Mouse (Mus musculus) thymus, adult 2 months (tissue): ENCODE results near the gene Fam20a. TPM values are rescaled to one million over a fixed set of nuclear protein-coding genes. Genes with fewer than 3 reads are reported as not detected.

Source experiments
- DNase-seq: peaks from one replicate; pipeline ENCODE4 v3.0.0; 2021
- H3K27ac ChIP-seq: fragments of 200-500 bp; 2 replicates; pipeline ENCODE4 v1.5.1; 2012; ENCODE audit warnings: low read length, control low read depth; ENCODE audit not compliant: control insufficient read depth, insufficient read depth
- H3K27me3 ChIP-seq: fragments of 200-500 bp; 2 replicates; pipeline ENCODE4 v1.6.1; 2012; ENCODE audit warnings: mild to moderate bottlenecking, low read length, moderate library complexity, mixed read lengths; ENCODE audit not compliant: control insufficient read depth, insufficient read depth
- H3K36me3 ChIP-seq: fragments of 200-500 bp; 2 replicates; pipeline ENCODE4 v1.6.1; 2012; ENCODE audit warnings: mild to moderate bottlenecking, low read length, moderate library complexity; ENCODE audit not compliant: control insufficient read depth, insufficient read depth
- H3K4me1 ChIP-seq: fragments of 200-500 bp; replicated peaks from 2 replicates; pipeline ENCODE4 v1.6.1; 2012; ENCODE audit warnings: low read length; ENCODE audit not compliant: control insufficient read depth, insufficient read depth
- H3K4me3 ChIP-seq: fragments of 200-500 bp; 2 replicates; pipeline ENCODE4 v1.5.1; 2012; ENCODE audit warnings: mild to moderate bottlenecking, low read length, control low read depth, moderate library complexity; ENCODE audit not compliant: control insufficient read depth, insufficient read depth
- CTCF ChIP-seq: fragments of 200-500 bp; IDR thresholded peaks from 2 replicates; pipeline ENCODE4 v1.5.1; 2012; ENCODE audit warnings: mild to moderate bottlenecking, control low read depth, low read length, moderate library complexity, borderline replicate concordance; ENCODE audit not compliant: control insufficient read depth, poor library complexity, insufficient read depth; ENCODE audit errors: extremely low read depth
- POLR2A ChIP-seq: fragments of 200-500 bp; IDR thresholded peaks from 2 replicates; pipeline ENCODE4 v1.6.1; 2012; ENCODE audit warnings: mild to moderate bottlenecking, low read length, control low read depth, moderate library complexity; ENCODE audit not compliant: control insufficient read depth, poor library complexity, insufficient read depth; ENCODE audit errors: extremely low read depth
- WGBS: fragments of 180-500 bp; shearing (Covaris S2); methylation state at CpG from one replicate; pipeline ENCODE4 v1.1.7; 2018; 5-methylcytosine and 5-hydroxymethylcytosine counted together
- polyA plus RNA-seq: library from polyadenylated mRNA; depleted of rRNA; stranded (reverse); fragments of >200 nt; gene quantifications from 2 replicates; pipeline ENCODE4 v1.2.3, GENCODE M21; 2012

Fam20a gene
- polyA plus RNA-seq, 1 experiment = 3.2 TPM

DNA sequence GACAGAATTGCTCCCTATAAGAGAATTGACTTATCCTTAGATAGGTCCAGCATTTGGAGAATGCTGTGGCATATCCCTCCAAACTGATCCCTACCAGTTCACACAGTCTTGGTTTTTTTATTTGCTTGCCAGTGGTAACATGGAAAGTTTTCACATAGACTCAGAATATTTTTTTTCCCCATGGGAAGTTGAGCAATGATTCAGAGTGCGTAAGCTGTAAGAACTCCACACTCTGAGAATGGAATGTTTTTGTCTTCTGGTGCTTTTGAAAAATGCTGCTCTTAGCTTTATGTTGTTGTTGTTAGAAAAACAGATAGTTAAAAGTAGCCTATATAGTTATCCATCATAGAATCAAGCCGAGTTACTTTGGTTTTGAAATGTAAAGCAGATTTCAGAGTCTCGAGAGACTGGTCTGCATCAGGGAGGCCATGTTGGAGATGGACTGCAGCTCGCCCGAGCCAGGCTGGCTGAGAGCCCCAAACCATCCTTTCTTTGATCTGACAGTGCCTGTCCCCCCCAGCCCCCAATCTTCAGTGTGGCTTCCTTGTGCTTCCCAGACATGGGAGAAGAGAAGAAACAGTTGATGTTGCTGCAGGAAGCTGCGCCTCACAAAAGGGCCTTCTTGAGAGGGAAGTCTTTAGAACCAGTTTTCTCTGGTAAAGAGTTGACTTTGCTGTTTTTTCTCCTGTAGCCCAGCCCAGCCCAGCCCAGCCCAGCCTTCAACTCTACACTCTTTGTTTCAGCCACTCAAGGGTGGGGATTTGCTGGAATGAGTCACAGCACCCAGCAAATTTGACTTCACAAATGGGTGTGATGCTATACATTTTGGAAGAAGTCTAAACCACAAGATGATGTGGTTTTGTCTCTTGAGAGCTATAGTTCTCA is 50.7 kb downstream of the Fam20a start:
- 54% methylated on average over 6 of the region's 6 CpGs for WGBS
- DNase-seq = no peak
- no peak overlapping the region for H3K4me3 ChIP-seq
- peaks cover 34% of the 10 kb centered on the region for H3K36me3 ChIP-seq
- H3K27me3 ChIP-seq = no peaks in the 10 kb centered on the region
- H3K27ac ChIP-seq = peak overlapping the region; percentile 25; the same call in 1 of the 2 replicates
- H3K4me1 ChIP-seq = peaks cover 6% of the 10 kb centered on the region
- no peak for TF ChIP-seq POLR2A
- no peak for TF ChIP-seq CTCF

DNA sequence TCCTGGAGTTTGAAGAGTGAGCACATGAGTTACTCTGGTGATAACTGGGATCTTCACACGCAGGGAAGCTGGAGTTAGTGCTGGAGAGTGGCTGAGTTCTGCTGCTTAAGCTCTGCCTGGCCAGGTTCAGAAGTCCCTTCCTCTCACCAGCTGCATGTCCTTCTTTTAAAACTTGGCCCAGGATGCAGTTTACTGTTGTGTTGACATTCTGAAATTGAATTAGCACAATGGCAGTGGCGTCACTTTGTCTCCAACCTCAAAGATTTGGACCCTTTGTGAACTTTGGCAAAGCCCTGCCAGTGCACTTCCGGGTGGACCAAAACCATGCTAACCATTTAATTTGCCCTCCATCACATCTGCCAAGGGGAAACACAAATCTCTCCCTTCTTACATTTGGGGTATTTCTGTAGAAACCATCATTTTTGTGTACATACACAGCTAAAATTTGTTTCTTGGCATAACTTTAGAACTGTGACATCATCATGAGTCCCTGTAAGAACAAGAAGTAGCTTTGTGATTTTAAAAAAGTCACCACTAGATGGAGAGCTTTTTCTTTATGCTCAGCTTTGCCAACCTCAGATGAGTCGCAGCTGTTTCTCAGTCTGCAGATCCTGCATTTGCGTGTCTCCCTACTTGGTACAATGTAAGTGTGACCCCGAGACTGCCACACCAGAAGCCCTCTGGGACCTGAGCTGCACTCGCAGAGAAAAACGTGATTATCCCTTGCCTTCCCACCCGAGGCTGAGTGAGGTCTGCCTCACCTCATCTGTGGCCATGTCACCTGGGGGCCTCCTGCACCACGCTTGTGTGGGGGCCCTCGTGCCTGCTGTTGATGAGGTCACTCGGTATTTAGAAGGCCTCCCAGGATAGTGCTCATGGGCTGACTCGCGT is 51.8 kb downstream of the Fam20a start:
- H3K27ac ChIP-seq = no peak overlapping the region
- H3K27me3 ChIP-seq = no peaks in the 10 kb centered on the region
- H3K4me1 ChIP-seq = peaks cover 6% of the 10 kb centered on the region
- DNase-seq = no peak
- peaks cover 46% of the 10 kb centered on the region for H3K36me3 ChIP-seq
- 52% methylated on average over 14 of the region's 14 CpGs for WGBS
- TF ChIP-seq POLR2A (no peak), CTCF (0 out of 2 replicates have a peak, but pooled peaks have one; percentile 17)
- no peak overlapping the region for H3K4me3 ChIP-seq

DNA sequence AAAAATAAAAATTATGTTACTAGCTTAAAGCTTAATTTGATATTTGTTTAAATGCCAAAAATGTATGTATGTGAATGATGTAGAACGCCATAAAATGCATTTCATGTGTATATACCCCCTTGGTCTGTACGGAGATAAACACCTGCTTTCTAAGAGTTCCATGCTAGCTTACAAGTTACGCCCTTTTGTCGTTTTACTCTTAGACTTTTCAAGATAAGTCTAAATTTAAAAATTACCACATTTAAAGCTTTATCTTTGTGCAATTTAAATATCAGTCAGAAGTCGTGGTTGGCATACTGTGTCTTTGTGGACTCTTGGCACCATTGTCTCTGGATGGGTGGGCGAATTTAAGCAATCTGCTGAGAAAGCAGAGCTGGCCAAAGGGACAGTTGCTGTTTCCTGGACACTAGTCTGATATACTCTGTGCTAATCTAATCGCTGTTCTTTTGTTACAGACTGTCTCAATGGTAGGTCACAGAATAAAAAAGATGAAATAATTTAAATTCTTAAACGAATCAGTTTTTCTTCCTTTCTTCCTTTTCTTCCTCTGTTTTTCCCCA is 52.9 kb downstream of the Fam20a start:
- Histone ChIP-seq H3K27ac (no peak overlapping the region), H3K27me3 (no peaks in the 10 kb centered on the region), H3K4me1 (peaks cover 6% of the 10 kb centered on the region), H3K36me3 (peaks cover 54% of the 10 kb centered on the region), H3K4me3 (no peak overlapping the region)
- DNase-seq = no peak
- WGBS = 73% methylated on average over 8 of the region's 8 CpGs
- TF ChIP-seq CTCF = no peak
- TF ChIP-seq POLR2A = no peak

DNA sequence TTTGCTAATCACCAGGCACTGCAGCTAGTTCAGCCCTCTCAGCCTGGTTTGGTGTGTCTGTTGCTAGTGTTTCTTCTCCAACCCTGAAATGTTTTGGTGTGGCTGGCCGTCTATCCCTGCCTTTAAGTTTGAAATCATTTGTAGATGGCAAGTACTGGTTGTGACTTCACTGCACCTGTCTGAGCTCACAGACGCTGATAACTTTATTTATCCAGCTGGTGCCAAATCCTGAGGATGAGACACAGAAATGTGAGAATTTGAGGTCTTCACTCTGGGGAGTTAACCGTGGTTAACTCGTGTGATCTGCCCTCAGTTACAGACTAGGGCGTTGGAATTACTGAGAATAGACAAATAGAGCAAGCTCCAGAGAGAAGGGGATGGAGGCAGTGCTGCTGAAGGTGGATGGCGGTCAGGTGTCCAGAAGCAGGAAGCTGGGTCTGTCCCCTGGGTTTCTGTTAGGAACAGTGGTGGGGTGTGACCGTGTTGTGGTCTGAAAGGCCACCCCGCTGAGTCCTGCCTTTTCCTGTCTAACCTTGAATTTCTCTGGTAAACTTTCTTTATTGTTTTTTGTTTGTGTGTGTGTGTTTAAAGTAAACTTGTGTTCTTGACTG is 53.9 kb downstream of the Fam20a start:
- H3K4me1 ChIP-seq = peaks cover 6% of the 10 kb centered on the region
- H3K4me3 ChIP-seq = no peak overlapping the region
- H3K27me3 ChIP-seq = no peaks in the 10 kb centered on the region
- H3K36me3 ChIP-seq = peaks cover 64% of the 10 kb centered on the region
- no peak overlapping the region for H3K27ac ChIP-seq
- 75% methylated on average over 8 of the region's 8 CpGs for WGBS
- DNase-seq = no peak
- TF ChIP-seq POLR2A (no peak), CTCF (no peak)

DNA sequence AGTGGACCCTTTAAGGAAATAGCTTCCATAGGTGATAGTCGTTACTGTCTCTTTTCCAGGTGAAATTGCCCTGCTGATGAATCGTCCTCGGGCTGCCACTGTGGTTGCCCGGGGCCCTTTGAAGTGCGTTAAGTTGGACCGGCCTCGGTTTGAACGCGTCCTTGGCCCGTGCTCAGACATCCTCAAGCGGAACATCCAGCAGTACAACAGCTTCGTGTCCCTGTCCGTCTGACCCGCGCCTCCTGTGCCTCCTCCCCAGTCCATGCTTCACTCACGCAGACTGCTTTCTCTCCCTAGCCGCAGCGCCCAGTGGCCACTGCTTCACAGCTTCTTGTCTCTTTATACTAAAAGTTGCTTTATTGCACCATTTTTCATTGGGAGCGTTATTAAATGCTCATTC is 54.7 kb downstream of the Fam20a start:
- 95% methylated on average over 19 of the region's 19 CpGs for WGBS
- DNase-seq = no peak
- no peak overlapping the region for H3K27ac ChIP-seq
- H3K4me3 ChIP-seq = no peak overlapping the region
- H3K4me1 ChIP-seq = peaks cover 6% of the 10 kb centered on the region
- TF ChIP-seq POLR2A (no peak), CTCF (no peak)
- peaks cover 71% of the 10 kb centered on the region for H3K36me3 ChIP-seq
- H3K27me3 ChIP-seq = no peaks in the 10 kb centered on the region

DNA sequence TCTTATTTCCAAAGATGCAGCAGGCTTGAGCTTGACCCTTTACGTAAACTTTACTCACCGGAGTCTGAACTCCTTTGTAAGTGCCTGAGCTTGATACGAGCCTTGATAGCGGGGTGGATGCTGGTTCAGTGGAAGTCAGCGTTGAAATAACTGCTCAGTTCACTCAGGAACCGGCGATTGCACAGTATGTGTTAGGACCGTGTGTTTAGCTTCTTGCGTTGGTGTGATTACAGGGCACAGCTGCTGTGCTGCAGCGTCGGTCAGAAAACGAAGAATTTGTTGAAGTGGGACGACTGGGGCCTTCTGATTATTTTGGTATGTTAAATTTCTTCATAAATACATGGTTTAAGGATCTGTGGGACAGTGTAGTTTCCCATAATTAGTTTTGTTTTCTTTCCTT is 55.7 kb downstream of the Fam20a start:
- Histone ChIP-seq H3K27me3 (no peaks in the 10 kb centered on the region), H3K4me1 (peaks cover 5% of the 10 kb centered on the region), H3K27ac (no peak overlapping the region), H3K4me3 (no peak overlapping the region), H3K36me3 (peaks cover 81% of the 10 kb centered on the region)
- DNase-seq = no peak
- TF ChIP-seq POLR2A (no peak), CTCF (no peak)
- WGBS = 97% methylated on average over 13 of the region's 13 CpGs
